Mouse (Mus musculus) CD4-positive, CD25-positive, alpha-beta regulatory T cell, adult 4 months (primary cell): ENCODE measurements around the gene Isg20l2. TPM values are rescaled to one million over a fixed set of nuclear protein-coding genes. Genes with fewer than 3 reads are reported as not detected.

Experiments used
- ATAC-seq: one replicate; pipeline ENCODE4 v1.8.0; 2017
- polyA plus RNA-seq, 2 experiments: library from polyadenylated mRNA; unstranded; fragments of 100-300 nt; shearing (Covaris generic); gene quantifications; one replicate each; pipeline ENCODE4 v1.2.1; 2017

The Isg20l2 gene
- polyA plus RNA-seq, 2 experiments from 2014 or later, result 8.5 to 15.1 TPM

DNA sequence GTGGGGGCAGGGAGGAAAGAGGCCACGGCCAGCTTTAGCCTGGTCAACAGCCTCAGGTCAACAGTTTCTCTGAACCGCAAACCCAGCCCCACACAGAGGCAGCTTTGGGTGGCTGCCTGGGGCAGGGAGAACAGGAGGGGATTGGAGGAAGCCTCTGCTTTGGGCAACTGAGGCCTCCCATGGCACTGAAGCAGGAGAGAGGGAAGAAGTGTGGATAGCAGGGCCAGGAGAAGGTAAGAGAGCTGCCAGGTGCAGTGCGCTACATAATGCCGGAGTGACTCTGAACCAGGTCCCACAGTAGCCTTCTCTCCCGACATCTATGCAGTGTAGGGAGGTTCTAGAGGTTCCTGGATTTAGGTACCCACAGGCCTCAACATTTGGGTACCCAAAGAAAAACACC lies 50.6 kb downstream of the Isg20l2 start:
- ATAC-seq, result no peak

DNA sequence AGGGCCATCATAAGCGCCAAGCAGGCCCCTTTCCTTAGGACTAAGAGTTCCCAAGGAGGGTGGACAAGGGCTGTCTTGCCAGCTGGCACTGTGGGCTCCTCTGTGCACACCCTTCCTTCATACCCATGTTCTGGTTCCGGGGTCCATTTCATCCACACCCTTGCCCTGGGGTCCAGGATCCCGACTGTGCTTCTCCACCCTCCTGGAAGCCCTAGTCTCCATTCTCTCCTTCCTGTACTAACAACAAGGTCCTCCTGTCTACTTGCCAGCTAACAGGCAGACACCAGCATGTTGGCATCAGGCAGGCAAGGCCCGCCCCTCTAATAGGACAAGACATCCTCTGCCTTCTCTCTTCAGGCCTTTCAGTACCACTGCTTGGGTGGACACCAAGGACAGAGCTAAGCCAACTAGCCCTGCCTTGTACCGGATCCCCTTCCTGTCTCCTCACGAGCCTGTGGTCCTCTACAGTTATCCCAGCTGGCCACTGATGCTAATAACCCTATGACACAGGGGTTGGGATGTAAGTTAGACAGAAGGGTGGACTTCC lies 51.2 kb downstream of the Isg20l2 start:
- ATAC-seq, result no peak

DNA sequence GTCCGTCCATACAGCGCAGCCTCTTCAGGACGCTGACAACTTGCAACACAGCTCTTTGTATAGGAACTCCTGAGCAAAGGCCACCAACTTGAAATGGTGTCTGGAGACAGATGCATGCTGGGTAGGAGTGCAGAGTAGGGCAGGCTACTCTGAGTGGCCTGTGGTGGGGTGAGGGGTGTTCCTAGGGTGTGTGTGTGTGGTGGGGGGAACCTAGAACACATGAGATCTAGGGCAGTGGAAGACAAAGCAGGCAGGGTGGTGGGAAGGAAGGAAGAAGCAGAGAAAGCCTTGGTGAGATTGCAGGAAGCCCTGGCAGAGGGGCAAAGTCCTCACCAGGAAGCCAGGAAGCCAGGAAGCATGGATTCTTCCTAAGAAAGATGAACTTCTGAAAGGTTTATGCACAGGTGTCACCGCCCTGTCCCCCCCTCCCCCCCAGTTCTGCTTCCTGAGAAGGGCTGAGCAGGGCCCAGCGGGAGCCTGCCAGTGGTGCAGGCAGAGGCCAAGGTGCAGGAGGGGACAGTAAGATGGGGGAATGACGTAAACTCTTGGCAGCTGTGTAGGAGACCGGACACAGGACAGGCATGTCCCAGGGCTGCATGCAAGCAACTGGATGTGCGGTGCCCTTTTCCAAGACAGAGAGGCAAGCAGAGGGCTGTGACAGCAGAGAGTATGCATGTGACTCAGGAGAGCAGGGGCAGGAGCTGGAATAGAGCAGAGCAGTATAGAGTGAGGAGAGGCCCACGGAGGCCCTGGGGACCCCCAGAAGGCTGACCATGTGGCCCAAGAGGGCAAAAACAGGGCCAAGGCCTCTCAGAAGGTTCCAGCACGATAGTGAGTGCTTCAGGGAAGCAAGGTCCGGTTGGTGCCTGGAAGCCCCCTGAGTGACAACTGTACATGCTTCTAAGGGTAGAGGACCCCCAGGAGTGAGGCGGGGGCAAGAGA lies 52.1 kb downstream of the Isg20l2 start:
- ATAC-seq, result no peak

DNA sequence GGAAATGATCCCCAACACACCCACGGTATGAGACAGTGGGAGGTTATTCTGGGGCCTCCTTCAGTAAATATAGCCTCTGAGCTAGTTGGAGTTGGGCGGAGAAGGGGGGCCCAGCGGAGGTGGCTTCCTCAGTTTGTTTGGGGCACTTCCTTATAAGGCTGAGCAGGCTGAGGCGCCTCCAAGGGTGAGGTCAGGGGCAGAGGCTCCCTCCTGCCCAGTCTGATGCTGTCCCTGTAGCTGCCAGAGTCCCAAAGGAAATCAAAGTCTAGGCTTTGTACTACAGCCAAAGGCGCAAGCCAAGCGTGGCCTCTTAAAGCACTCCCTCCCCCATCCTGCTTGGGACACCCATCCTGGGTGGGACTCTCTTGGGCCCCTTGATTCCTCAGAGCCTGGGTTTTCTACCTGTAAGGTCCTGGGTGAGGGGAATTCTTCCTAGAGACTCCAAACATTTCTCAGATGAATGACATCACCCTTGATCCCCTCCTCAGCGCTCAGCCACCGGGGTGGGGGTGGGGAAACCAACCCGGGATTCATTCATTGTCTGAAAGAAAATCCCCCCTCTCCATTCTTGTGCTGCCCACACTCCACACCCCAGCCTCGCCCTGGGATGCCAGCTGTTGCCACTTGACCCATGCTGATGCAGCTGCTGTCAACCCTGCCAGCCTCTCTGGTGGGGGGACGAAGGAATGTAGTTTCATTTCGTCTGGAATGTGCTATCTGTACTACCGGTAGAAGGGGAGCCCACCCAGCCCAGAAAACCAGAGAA lies 52.9 kb downstream of the Isg20l2 start:
- ATAC-seq, result no peak

DNA sequence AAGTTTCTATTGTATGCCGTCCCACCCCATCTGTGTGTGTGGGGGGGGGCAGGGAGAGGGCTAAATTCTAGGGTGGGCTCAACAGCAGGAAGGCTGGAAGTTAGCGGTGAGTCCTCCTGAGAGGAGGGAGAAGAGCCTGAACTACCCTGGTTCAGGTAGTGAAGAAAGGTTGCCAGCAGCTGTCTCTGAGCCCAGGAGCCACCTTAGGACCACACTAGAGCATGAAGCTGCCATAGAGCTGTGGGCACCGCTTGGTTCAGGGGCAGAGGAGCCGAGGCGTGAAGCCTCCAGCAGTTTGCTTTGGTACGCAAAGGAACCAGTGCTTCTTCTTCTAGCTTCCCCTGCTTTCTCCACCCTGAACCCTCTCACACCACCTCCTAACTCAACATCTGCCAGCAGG lies 53.5 kb downstream of the Isg20l2 start:
- ATAC-seq, result no peak

DNA sequence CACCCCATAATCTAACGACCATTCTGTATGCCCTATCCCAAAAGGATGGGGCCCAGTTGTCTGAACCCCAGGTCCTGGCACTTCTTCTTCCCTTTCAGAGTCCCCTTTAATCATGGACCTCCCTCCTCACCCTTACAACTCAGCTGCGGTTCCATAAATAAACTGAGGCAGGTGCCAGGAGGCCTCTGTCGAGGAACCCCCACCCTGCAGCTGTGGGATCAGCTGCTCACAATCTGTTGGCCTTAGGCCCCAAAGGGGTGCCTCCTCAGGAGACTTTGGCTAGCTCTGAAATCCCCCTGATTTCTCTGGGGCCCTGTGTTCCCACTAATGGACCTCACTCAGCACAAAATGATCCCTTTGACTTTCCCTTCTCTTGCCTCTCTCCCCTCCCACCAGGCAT lies 54.0 kb downstream of the Isg20l2 start:
- no peak for ATAC-seq

DNA sequence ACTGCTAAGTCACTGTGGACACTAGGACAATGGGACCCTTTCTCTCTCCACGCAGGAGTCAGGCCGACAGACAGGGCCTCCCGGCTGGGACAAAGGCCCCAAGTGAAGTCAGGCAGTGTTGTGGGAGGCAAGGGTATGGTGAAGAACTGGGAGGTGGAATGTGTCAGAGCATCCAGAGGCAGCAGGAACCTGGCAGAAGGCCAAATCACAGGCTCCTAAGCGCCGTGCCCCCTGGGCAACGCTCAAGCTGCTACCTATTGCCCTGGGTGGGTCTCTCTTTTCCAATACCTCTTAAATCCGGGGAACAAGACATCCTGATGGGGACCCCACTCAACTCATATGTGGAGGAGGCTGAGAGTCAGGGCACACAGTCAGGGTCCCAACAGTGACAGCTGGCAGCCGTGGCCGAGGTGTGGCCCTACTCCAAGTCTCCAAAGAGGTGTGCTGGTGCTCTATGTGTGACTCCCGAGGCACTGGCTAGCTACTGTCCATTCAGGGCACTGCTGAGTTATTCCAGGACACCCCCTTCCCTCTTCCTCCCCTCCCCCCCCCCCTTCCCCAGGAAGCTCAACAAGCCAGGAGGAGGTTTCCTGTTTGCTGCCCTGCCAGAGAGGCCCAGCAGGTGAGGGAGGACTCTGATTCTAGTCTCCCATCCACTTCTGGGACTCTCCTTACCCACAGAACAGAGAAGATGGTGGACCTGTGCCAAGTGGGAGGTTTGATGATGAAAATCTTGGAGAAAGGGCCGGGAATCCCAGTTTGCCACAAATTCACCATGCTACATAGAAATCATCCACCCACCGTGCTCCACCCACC lies 55.6 kb downstream of the Isg20l2 start:
- ATAC-seq, result no peak

DNA sequence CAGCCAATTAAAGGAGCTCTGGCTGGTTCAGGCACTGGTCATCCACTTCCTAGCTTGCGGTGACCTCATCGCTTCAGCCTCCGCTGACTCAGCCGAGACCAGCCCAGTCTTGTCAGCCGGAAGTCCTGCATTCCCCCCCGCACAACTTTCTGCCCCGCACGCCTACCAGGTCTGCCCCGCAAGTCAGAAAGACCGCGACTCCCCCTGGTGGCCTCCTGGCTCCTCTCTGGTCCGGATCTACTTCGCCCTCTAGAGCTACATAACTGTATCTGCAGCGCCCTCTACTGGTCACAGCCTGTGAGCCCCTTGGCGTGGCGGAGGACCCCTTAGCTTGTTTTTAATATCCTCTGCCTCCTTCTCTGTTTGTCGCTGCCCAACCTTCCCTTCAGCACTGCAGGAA lies 56.8 kb downstream of the Isg20l2 start:
- peak; percentile 90 for ATAC-seq

DNA sequence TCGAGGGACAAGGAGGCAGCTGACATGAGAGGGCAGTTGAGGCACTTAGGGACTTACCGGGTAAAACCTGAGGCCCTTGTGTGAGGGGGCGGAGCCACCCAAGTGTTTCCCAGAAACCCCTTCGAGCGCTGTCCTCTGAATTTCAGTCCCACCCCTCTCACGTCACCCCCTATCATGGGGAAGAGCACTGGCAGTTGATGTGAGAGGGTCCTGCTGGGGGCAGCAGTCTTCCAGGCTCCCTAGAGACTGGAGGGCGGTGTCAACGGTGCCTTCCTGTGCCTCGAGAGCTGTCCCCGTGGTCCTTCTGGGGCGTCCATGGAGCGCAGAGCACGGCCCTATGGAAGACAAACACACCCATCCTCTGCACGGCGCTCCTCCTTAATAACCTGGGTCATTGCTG lies 57.5 kb downstream of the Isg20l2 start:
- ATAC-seq, result peak; percentile 44

DNA sequence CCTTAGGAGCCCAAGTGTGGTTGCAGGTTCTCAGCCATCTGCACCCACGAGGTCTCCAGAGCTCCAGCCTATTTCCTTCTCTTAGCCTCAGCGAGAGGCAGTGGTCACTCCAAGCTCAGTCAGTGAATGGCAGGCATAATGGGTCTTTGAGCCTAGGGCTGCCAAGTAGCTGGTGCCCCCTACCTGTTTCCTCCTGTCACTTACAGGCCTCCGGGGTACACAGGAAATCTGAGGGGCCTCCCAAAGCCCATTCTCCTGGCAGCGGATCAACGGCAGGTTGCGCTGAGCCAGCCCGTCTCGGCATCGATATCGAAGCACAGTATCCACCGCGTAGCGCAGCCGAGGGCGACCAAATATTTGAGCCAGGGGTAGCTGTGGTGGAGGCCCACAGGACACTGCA lies 58.0 kb downstream of the Isg20l2 start:
- no peak for ATAC-seq

DNA sequence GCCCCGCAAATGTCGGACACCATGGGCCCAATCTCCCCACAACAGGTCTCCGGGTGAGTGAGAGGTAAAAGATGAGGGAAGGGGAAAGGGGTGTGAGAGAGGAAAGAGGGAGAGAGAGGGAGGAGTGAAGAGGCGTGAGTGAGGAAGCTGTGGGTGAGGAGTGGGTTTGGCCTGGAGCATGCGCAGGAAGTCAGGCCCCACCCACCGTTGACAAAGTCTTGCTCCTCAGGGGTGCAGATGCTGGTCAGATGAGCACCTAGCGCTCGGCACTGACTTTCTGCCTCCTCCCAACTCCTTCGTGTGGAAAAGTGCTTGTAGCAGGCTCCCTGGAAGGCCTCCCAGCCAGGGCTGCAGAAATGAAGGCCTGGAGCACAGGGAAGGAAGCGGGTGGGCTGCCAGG lies 59.8 kb downstream of the Isg20l2 start:
- no peak for ATAC-seq

Other genes starting within 250 kb of the Isg20l2 start
- 1 to 10 TPM; 1.3 to 1.8 TPM for gene Lrrc71, start 181.7 kb upstream of the Isg20l2 start, polyA plus RNA-seq
- not detected for gene Ntrk1, start 135.2 kb upstream of the Isg20l2 start, polyA plus RNA-seq
- 1 to 10 TPM in 1 of 2 experiments, under 1 TPM in 1; 0.17 to 1.6 TPM for gene Insrr, start 133.4 kb upstream of the Isg20l2 start, polyA plus RNA-seq
- gene Pear1, start 106.0 kb upstream of the Isg20l2 start, polyA plus RNA-seq, result 10 to 100 TPM; 57.3 to 93.7 TPM
- 100 to 1,000 TPM; 213 to 324 TPM for gene Sh2d2a, start 83.6 kb upstream of the Isg20l2 start, polyA plus RNA-seq
- 1 to 10 TPM; 3.8 to 6.0 TPM for gene Prcc, start 44.7 kb upstream of the Isg20l2 start, polyA plus RNA-seq
- gene Hdgf, start 24.0 kb upstream of the Isg20l2 start, polyA plus RNA-seq, result 10 to 100 TPM; 36.0 to 43.7 TPM
- 100 to 1,000 TPM; 169 TPM for gene Mrpl24, start 10.8 kb upstream of the Isg20l2 start, polyA plus RNA-seq
- gene Rrnad1, start 403 bp downstream of the Isg20l2 start, polyA plus RNA-seq, result 10 to 100 TPM; 24.4 to 28.2 TPM
- gene Crabp2, start 18.4 kb downstream of the Isg20l2 start, polyA plus RNA-seq, result not detected
- gene Nes, start 40.8 kb downstream of the Isg20l2 start, polyA plus RNA-seq, result not detected
- not detected for gene Bcan, start 69.9 kb downstream of the Isg20l2 start, polyA plus RNA-seq
- under 1 TPM in 1 of 2 experiments, not detected in 1; 0.17 TPM for gene Hapln2, start 97.3 kb downstream of the Isg20l2 start, polyA plus RNA-seq
- 10 to 100 TPM; 33.8 to 36.0 TPM for gene Gpatch4, start 112.8 kb downstream of the Isg20l2 start, polyA plus RNA-seq
- 10 to 100 TPM; 67.4 to 72.4 TPM for gene Naxe, start 128.2 kb downstream of the Isg20l2 start, polyA plus RNA-seq
- gene Ttc24, start 148.0 kb downstream of the Isg20l2 start, polyA plus RNA-seq, result not detected
- 1 to 10 TPM in 1 of 2 experiments, under 1 TPM in 1; 0.75 to 1.5 TPM for gene Iqgap3, start 151.7 kb downstream of the Isg20l2 start, polyA plus RNA-seq
- gene Mef2d, start 212.1 kb downstream of the Isg20l2 start, polyA plus RNA-seq, result 10 to 100 TPM; 30.9 to 36.1 TPM